Mouse (Mus musculus) left cerebral cortex, adult 11 months (tissue): ENCODE measurements at regions not wholly inside any gene's neighbourhood (a gene's known extent, or its start where the extent isn't known, plus 50 kb on each side); places are given as distances from the start of the nearest gene placed in this dataset.

Experiments
- DNase-seq: peaks from one replicate; pipeline ENCODE4 v3.0.0; 2022; ENCODE audit warnings: low spot score

DNA sequence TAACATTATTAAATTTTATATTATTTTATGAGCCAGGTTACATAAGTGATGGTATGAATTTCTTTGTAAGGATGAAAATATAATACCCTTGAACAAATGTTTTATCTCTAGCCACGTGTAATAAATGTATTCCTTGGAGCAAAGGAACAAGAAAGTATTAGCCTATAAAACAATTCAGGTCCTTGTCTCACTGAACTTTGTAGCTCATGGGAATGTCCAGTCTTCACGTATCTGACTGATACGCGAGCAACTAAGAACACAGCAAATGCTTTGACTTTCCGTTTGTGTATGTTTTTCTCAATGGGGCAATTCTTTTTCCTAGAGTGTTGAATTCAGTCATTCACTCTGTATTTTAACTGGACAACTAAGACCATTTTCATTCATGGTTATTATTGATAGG lies 216.9 kb upstream of the Mettl25 start:
- no peak for DNase-seq

DNA sequence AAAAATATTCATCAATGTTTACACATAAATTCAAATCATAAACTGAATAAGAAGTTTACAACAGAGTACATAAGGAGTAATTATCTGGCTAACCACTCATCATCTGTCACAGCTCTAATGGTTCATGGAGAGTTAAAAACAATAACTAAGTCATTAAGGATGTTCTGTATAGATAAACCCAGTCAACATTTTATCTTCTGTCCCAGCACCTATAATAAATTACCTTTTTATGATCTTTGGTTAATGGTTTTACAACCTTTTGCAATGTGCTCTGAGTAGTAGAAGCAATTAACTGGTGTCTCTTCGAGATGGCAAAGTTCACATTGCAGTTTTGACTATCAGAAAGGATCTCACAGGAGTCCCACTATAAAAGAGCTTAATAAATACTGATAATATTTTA lies 197.3 kb upstream of the Mettl25 start:
- no peak for DNase-seq

DNA sequence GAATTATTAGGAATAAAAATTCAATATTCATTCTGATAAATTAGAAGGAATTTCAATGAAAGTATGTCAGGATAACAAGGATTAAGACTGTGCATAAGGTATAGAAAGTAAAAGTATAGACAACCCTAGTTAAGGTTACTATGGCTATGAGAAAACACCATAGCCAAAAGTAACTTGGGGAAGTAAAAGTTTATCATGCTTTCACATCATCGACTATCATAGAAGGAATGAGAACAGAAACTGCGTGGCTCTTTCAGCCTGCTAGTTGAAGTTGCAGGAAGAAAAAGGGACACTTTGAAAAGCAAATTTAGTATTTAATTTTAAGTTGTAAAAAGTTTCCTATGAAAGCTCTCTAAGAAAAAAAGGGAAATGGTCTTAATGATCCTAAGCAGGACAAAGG lies 196.9 kb upstream of the Mettl25 start:
- no peak for DNase-seq

DNA sequence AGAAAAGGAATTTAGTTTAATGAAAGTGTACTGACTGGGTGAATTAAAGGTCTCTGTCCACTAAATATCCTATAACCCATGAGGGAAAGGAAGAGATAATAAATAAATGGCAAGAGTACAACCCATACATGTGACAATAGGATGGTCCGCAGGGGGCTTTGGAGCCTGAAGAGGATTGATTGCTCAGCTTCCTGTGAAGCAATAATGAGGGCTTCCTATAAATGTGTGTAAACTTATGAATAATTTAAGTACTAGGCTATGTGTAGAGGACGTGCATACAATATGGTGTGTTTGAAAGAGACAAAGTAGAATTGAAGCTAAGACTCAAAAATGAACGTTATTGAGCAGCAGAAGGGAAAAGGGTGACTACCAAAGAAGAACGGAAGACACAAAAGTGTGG lies 192.2 kb upstream of the Mettl25 start:
- no peak for DNase-seq

DNA sequence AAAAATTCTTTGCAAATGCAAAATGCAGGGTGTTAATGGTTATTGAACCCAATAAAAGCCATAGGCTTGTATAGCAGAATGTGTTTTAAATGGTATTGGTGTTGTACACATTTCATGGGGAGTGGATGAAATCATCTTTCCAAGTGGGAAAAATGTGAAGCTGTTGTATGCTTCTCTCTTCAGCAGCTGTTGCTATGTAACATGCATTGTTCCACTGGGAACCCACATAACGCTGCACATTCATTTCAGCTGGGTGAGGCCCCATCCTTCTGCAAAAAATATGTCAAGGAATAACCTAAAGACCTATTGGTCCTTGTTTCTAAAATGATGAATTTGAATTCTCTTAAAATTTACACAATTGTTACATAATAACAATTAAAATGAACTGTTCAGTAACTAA lies 183.5 kb upstream of the Mettl25 start:
- DNase-seq: no peak

DNA sequence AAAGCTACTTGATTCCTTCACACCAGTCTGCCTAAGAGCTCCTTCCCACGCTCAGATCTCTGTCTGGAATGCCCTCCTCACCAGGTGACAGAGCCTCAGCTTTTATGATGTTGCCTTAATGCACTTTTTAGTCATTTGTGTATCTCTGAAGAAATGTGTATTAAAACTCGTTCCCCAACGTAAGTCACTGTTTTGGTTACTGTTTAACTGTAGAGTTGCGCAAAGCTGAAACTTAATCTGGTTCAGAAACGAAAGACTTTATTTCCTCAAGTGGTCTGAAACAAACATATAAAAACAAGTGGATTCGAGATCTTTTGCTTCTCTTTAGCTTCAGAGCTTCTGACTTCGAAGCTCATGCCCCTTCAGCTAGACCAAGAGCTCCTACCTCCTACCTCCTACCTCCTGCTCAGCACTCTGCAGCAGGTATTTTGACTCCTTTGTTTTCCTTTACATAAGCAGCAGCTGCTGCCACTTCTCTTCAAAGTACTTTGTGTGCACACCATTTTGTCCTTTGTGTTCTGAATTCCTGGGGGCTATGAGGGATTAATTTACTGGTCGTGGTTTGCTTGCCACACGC lies 182.5 kb upstream of the Mettl25 start:
- DNase-seq: no peak

DNA sequence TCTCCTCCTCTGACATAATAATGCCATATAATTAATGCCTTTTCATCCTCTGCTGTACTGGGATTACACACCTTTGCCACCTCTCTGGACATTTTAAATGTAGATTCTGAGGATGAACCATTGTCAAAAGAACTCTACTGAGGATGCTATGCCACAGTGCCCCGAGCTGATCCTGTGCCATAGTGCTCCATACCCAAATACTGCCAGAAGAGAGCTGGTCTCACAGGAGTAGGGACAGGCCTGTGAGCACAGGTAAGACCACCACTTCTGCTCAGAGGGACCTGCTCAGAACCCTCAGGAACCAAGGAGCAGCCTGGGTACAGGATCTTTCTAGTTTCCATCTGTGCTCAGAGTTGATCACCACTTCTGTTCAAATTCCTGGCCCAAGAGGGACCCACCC lies 174.8 kb upstream of the Mettl25 start:
- no peak for DNase-seq

DNA sequence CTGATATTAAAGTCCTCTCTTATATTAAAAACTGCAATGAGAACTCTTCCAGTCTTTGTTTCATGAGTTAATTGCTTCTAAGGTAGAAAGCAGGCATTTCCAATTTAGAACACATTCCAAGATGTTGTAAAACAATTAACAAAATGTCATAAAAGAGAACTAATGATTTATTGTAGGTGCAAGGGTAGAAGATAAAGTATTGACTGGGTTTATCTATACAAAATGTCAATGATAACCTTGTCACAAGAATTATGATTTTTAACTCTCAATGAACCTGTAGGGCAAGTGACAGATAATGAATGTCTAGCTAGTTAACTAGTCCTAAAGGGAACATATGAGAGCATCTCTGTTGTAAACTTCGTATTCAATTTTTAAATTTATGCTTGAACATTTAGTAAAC lies 174.3 kb upstream of the Mettl25 start:
- DNase-seq: no peak

DNA sequence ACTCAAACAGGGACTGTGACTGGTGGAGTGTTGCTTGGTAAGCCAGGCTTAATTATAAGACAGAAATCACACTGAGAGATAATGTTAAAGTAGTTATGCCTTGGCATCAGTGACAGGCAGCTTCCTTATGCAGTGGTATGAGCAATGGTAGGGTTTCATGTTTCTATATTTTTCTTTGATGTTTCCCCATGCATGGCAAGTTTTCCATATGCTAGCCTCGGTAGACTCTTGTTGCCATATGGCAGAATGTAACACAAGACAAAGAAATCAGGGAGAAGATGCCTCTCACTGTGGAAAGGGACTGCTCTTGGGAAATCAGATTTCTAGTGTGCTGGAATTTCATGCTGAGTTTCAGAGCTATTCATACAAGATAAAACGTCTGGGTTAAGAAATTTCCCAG lies 169.0 kb upstream of the Mettl25 start:
- DNase-seq: no peak

DNA sequence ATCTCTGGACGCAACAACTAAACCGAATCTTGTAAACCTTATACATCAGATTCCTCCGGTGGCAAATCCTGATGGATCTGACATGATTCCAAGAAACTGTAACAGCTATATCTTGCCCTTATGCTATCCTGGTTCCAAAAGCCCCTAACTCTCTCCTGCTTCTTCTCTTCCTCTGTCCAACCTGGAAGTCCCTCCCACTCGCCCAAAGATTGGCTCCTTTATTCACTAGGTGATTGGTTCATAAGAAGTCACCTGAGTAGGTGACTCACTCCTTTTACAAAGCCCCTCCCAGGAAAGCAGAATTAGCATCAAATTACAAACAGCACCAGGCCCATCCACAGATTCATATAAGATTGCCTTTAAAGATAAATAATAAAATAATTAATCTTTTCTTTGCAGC lies 166.2 kb upstream of the Mettl25 start:
- no peak for DNase-seq

DNA sequence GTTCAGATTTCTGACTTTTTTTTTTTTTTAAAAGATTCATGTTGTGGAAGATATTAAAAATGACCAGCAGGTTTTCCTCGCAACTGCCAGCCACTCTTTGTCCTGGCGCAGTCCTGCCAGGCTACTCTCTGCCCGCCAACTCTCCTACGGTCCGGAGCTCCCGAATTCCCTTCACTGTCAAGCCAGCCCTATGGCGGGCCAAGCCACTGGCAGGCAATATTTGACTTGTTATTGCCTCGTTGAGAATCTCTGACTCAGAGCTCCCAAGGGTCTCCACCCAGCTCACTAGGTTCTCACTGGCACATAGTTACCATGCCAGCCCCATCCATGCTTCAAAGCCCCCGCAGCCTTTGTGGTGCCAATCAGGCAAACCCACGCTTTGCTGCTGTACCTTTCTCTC lies 165.7 kb upstream of the Mettl25 start:
- no peak for DNase-seq

DNA sequence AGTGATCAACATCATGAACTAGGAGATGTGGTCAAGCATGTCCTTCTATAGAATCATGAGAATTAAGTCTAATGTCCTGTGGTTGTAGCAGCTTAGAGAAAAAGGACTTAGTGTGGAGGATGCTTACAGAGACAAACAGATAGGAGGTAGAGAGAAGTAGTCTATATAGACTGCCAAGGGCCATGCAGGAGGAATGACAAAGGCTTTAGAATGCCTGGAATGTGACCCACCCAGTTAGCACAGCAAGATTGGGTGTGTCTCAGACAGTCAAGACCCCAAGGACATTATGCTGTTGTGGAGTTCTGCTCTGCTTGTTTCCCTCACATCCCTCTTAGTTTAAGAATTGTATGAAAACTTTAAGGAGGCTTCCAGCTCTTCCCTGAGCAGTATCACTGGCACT lies 164.9 kb upstream of the Mettl25 start:
- DNase-seq: no peak

DNA sequence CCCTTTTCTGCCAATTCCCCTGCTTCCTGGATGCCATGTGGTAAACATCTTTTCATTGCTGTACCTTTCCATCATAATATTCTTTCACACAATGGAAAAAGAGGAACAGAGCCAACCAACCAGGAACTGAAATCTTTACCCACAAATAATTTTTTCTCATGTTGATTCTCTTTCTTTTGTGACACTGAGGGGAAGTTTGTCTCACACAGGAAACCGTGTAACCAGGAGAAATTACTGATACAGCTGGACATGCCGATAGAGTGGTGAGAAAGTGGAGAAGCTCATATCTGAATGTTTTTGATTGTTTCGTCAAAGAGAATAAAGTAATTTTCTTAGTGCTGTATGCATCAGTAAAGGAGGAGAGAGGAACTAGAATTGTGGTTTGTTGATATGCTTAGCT lies 116.3 kb upstream of the Mettl25 start:
- no peak for DNase-seq

DNA sequence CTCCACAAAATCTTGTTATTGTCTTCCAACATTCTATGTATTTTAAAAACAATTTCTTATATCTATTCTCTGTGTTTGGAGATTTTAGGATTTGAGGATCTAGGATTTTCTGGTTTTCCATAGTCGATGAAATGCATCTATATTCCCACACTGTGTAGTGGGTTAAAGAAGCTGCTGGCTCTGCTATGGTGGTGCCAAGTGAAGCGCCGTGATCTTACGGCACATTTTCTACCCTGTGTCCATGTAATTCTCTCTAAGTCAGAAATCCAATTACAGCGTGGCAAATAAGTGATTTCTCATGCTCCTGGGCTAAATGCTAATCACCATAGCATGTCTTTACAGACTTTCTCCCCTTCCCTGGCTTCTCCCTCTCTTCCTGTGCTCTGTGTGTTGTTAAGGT lies 92.1 kb upstream of the Mettl25 start:
- no peak for DNase-seq

DNA sequence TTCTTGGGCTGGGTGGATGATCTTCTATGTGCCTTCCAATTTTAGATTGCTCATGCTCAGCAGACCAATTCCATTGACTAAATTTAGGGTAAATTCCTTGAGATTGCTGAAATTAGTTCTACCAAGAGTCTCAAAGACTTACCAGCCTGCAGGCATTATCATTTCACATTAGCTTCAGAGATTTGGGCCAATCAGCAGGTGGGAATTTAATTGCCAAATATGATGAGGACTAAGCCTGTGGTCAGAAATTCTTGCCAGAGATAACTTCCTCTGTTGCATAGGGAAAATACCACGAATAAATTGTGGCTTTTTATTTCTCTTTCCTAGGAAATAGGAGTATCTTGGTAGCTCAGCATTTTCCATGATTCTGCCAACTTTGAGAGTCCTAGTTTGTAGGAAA lies 91.6 kb upstream of the Mettl25 start:
- no peak for DNase-seq

DNA sequence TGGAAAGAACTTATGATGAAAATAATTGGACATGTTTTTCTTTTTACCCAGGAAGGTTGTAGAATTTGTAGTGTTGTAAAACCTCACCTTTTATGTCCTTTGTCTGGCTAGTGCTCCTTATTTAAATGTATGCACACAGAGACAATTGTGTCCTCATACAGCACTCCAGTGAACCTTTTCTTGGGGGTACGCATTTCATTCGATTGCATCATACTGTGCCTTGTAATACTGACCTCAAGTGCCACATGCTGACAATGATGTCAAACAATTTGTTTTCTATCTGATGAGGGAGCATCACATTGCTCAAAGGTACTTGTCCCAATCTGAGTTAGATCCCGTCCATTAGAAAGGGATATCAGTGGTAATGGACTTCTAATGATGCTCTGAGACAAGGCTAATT lies 86.4 kb upstream of the Mettl25 start:
- no peak for DNase-seq

DNA sequence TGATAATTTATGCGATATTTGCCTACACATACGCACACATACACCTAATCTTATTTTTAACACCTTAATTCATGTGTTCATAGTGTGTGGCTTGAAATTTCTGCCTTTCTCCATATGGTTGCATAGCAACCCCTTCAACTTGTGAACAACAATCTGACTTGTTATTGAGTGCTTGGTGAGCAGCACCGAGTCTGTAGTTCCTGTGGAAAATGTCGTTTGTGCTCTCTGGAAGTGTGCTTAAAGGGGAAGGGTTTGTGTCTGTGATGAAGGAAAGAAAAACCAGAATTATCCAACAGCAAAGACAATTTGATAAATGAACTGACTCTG lies 85.7 kb upstream of the Mettl25 start:
- DNase-seq: no peak

DNA sequence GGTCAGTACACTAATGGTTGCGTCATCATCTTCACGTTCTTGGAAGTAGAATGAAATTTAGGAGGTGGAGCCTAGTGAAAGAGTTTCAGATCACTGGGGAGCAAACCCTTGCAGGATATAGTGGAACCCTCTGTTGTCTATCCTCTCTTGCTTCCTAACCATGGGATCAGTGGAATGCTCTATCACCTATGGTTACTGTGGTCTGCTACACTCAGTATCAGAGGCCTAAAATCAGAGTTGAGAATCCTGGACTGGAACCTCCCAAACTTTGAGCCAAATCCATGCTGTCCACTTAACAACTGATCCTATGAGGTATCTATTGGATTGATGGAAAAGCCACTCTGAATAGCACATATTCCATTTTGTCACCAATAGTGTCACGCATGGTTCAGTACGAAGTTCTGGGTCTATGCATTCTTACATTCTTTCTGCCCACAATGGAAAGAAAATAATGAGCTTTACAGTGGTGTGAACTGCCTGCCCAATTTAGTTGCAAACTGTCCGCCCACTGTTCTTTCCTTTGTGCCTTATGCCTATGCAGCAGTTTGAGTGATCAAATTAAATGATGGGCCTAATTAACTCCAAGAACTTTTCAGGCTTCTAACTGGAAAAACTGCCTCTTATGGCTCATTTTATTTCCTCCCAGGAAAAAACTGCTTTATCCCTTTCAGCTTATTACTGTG lies 85.2 kb upstream of the Mettl25 start:
- DNase-seq: peak; percentile 30

DNA sequence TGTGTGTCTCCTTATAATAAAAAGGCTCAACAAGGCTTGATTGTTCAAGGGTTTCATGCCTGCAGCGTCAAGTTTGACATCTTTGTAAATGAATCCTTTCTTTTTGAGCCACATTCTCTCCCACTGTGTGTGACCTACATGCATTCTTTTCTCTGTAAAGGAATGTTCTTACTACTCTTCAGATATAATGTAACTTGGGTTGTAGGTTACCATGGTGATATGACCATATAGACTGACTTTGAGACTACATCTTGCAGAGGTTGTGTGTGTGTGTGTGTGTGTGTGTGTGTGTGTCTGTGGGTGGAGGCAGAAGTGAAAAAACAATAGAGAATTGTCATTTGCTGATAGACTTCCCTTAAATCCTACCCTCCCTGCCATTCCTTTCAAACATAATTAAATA lies 58.5 kb upstream of the Mettl25 start:
- DNase-seq: no peak

DNA sequence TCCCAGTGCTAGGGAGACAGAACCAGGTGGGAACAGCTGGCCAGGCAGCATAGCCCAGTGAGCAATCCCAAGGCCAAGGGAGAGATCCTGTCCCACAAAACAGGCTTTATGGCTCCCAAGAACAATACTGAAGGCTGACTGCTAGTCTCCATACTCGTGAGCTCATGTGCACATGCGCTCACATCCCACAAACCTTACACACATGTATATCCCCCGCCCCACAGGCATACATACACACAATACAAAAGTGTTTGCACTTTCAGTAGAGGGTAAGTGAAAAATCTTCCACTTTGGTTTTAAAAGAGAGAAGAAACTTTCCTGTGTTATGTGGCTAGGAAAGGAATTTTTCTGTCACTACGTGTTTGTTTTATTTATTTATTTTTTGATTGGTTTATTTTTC lies 58.0 kb upstream of the Mettl25 start:
- DNase-seq: no peak
